Mouse (Mus musculus) lung, embryonic 15.5 days (tissue): ENCODE measurements around the gene Hras. TPM values are rescaled to one million over a fixed set of nuclear protein-coding genes. Genes with fewer than 3 reads are reported as not detected.

Experiments
- ATAC-seq: fragments of 200-750 bp; cut with Nextera tagmentation; 2 replicates; pipeline ENCODE4 v1.8.0; 2017; ENCODE audit warnings: moderate number of reproducible peaks, borderline replicate concordance; ENCODE audit not compliant: low FRiP score, low TSS enrichment; ENCODE audit errors: extremely low read depth
- H3K27ac ChIP-seq: fragments of 300-500 bp; sonication (generic); 2 replicates; pipeline ENCODE4 v1.5.1; 2015; ENCODE audit warnings: moderate library complexity, mild to moderate bottlenecking, inconsistent platforms
- H3K27me3 ChIP-seq: fragments of 300-500 bp; sonication (generic); 2 replicates; pipeline ENCODE4 v1.6.1; 2015; ENCODE audit warnings: inconsistent platforms
- H3K36me3 ChIP-seq: fragments of 300-500 bp; sonication (generic); 2 replicates; pipeline ENCODE4 v1.6.1; 2015; ENCODE audit warnings: inconsistent platforms
- H3K4me1 ChIP-seq: fragments of 300-500 bp; sonication (generic); 2 replicates; pipeline ENCODE4 v1.6.1; 2015; ENCODE audit warnings: inconsistent platforms
- H3K4me2 ChIP-seq: fragments of 300-500 bp; sonication (generic); 2 replicates; pipeline ENCODE4 v1.6.1; 2015; ENCODE audit warnings: inconsistent platforms, mild to moderate bottlenecking, moderate library complexity
- H3K4me3 ChIP-seq: fragments of 300-500 bp; sonication (generic); 2 replicates; pipeline ENCODE4 v1.5.1; 2015; ENCODE audit warnings: mild to moderate bottlenecking, inconsistent platforms
- H3K9ac ChIP-seq: fragments of 300-500 bp; sonication (generic); 2 replicates; pipeline ENCODE4 v1.6.1; 2015; ENCODE audit warnings: inconsistent platforms
- H3K9me3 ChIP-seq: fragments of 300-500 bp; sonication (generic); 2 replicates; pipeline ENCODE4 v1.6.1; 2016; ENCODE audit warnings: inconsistent platforms
- WGBS: fragments of 180-500 bp; shearing (Covaris S2); methylation state at CpG from one replicate; pipeline ENCODE4 v1.1.7; 2015; 5-methylcytosine and 5-hydroxymethylcytosine counted together
- polyA plus RNA-seq: library from polyadenylated mRNA; unstranded; fragments of >200 nt; fragmentation: Nextera tagmentation; extraction: Ambion mirVana; gene quantifications from 2 replicates; pipeline ENCODE4 v1.2.1, GENCODE M21; 2015

Hras gene
- polyA plus RNA-seq, 1 experiment from 2014 or later = 102 TPM

DNA sequence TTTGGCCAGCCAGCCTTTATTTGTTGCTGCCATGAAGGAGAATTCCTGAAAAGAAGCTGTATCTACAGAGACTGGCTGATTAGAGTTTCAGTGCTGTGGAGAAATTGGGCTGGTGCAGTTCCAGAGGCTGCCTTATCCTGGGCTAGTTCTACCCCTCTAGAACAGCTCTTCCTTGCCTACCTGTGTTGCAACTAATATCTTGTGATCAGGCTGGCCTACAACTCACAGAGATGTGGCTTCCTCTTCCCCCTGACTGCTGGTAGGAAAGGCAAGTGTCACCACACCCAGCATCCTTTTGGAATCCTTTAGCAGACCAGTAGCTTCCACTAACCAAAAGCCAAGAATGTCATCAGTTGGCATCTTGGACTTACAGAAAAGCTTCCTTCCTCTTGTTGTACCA is 23.9 kb downstream of the Hras start:
- H3K4me3 ChIP-seq = no peak overlapping the region
- no peaks in the 10 kb centered on the region for H3K27me3 ChIP-seq
- peak overlapping the region; percentile 0; the same call in 1 of the 2 replicates for H3K4me2 ChIP-seq
- no peak for ATAC-seq
- H3K4me1 ChIP-seq = peaks cover 37% of the 10 kb centered on the region
- no peaks in the 10 kb centered on the region for H3K9me3 ChIP-seq
- peak overlapping the region; percentile 85 for H3K27ac ChIP-seq
- peaks cover 10% of the 10 kb centered on the region; the same call in 1 of the 2 replicates for H3K36me3 ChIP-seq
- no peak overlapping the region for H3K9ac ChIP-seq

DNA sequence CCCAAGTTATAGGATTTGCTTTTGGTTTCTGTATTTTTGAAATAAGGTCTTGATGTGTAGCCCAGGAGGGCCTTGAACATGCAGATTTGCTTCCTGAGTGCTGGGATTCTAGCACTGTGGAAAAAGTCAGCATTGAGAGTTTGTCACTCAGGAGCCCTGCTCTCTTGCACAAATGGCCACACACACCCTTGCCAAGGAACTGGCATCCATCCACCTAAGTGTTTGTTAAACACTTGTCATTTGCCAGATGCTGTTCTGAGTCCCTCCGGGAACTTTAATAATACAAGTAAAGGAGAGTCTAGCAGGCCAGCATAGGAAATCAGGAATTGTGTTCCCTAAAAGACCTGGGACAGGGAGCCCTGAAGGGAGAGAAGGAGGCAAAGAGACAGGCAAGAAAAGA is 24.5 kb downstream of the Hras start:
- Histone ChIP-seq H3K4me2 (peak overlapping the region; percentile 69; the same call in 1 of the 2 replicates), H3K9ac (no peak overlapping the region), H3K9me3 (no peaks in the 10 kb centered on the region), H3K27me3 (no peaks in the 10 kb centered on the region), H3K27ac (peak overlapping the region; percentile 85), H3K4me3 (no peak overlapping the region), H3K4me1 (peaks cover 37% of the 10 kb centered on the region), H3K36me3 (peaks cover 12% of the 10 kb centered on the region; the same call in 1 of the 2 replicates)
- ATAC-seq = no peak
- WGBS = 41% methylated on average over 1 of the region's 1 CpGs

DNA sequence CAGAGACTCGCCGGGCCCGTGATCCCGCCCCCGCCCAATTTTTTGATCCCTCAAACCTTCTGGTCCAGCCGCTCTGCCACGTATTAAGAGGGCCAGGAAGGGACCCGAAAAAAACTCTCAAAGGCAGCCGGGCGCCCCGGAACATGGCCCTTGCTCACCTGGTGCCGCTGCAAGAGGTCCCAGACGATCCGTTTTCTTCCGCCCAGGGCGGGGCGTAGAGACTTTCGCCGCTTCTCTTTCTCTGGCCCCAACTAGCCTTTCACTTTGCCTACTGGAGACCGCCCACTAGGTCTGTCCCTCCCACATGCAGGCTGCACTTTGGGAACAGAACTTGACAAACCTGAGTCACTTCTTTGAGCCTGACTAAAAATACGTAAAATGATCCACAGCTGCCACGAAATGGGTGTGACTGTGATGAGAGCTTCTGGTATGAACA is 25.3 kb downstream of the Hras start:
- WGBS = under 1% methylated on average over 22 of the region's 22 CpGs
- H3K4me3 ChIP-seq = peak overlapping the region; percentile 54
- peak; percentile 63 for ATAC-seq
- H3K9ac ChIP-seq = peak overlapping the region; percentile 67
- H3K4me1 ChIP-seq = peaks cover 34% of the 10 kb centered on the region
- peaks cover 18% of the 10 kb centered on the region for H3K36me3 ChIP-seq
- peak overlapping the region; percentile 85 for H3K27ac ChIP-seq
- H3K4me2 ChIP-seq = peak overlapping the region; percentile 69
- no peaks in the 10 kb centered on the region for H3K9me3 ChIP-seq
- no peaks in the 10 kb centered on the region for H3K27me3 ChIP-seq

DNA sequence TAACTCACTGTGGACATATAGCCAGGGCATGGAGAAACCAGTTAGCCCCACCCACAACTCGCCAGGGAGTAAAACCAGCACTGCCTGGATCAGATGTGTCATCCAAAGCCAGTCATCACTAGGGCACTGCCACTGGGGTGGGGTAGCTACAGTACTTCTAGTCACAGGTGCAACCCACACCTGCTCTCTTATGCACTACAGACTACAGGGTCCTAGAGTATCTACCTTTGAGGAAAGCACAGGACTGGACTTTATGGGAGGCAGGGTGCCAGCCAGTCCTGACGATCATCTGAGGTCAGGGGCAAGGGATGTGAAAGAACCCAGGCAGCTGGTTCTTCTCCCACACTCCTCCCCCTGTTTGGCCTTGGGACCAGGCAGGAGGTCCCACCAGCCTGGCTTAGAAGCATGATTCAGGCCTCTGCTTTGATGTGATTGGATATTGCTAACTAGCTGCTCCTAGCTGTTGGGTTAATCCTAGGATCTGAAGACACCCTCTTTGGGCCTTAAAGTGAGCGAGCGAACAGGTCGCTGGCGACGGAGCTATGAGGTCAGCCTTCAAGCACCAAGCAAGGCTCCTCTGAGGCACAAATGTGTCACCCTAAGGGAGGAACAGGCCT is 25.8 kb downstream of the Hras start:
- peak; percentile 6; the same call in 1 of the 2 replicates for ATAC-seq
- Histone ChIP-seq H3K36me3 (peaks cover 23% of the 10 kb centered on the region), H3K4me1 (peaks cover 29% of the 10 kb centered on the region), H3K27me3 (no peaks in the 10 kb centered on the region), H3K4me3 (peak overlapping the region; percentile 54), H3K4me2 (peak overlapping the region; percentile 69), H3K9ac (peak overlapping the region; percentile 67), H3K27ac (peak overlapping the region; percentile 85), H3K9me3 (no peaks in the 10 kb centered on the region)
- WGBS = 9% methylated on average over 7 of the region's 7 CpGs

DNA sequence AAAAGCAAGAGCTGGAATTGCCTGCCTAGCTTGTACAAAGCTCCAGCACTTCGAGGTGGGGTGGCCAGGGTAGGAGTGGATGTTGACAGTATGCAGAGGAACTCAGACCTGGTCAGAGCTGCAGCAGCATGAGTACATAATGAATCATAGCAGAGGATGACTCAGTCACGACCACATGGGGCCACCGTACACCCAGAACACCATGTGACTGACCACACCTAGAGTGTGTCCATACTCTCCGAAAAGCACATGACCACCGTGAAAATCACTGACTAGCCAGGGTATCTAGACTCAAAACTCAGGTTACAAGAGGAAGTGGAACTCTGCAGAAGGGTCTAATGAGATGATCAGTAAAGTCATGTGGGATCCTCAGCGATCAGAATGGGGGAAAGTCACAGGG is 29.0 kb downstream of the Hras start:
- no peak overlapping the region for H3K27ac ChIP-seq
- no peaks in the 10 kb centered on the region for H3K9me3 ChIP-seq
- peaks cover 25% of the 10 kb centered on the region for H3K4me1 ChIP-seq
- H3K27me3 ChIP-seq = no peaks in the 10 kb centered on the region
- H3K9ac ChIP-seq = no peak overlapping the region
- no peak overlapping the region for H3K4me2 ChIP-seq
- 74% methylated on average over 6 of the region's 6 CpGs for WGBS
- H3K4me3 ChIP-seq = no peak overlapping the region
- H3K36me3 ChIP-seq = peaks cover 54% of the 10 kb centered on the region
- ATAC-seq = no peak

DNA sequence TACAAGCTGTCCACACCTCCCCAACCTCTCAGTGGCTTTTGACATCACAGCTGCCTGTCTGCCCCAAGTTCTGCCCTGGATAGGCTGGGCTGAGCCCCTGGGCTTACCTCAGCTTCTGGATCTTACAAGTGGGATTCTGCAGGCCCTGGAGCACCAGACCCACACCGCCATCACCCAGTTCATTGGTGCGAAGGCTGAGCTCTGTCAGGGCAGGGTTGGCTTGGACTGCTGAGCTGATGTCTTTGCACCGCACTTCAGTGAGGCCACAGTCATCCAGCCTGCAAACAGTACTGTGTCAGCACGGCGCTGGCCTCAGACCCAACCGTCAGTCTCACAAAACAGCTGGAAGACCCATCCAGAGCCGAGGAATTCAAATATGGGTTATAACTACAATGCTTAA is 29.4 kb downstream of the Hras start:
- Histone ChIP-seq H3K4me3 (no peak overlapping the region), H3K9me3 (no peaks in the 10 kb centered on the region), H3K4me1 (peaks cover 20% of the 10 kb centered on the region), H3K4me2 (no peak overlapping the region), H3K9ac (no peak overlapping the region), H3K27ac (no peak overlapping the region), H3K36me3 (peaks cover 58% of the 10 kb centered on the region), H3K27me3 (no peaks in the 10 kb centered on the region)
- no peak for ATAC-seq
- WGBS = 92% methylated on average over 7 of the region's 7 CpGs

DNA sequence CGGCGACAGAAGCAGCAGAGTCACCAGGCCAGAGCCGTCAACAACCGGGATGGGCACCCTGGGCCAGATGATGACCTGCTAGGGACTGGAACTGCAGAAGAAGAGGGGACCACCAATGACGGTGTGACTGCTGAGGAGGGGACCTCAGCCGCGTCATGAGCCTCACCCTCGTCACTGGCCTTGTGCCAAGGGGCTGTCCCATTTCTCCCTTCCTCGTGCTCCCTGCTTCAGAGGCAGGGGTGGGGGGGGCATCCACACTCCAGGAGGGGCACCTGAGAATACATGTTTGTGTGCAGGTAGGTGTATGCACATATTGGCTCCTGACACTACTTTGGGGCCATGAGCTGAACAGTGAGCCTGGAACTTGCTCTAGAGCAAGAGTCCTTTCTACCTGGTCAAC is 38.4 kb downstream of the Hras start:
- Histone ChIP-seq H3K4me3 (no peak overlapping the region), H3K9ac (no peak overlapping the region), H3K4me2 (no peak overlapping the region), H3K9me3 (no peaks in the 10 kb centered on the region), H3K27ac (no peak overlapping the region), H3K27me3 (no peaks in the 10 kb centered on the region), H3K4me1 (no peaks in the 10 kb centered on the region), H3K36me3 (peaks cover 47% of the 10 kb centered on the region)
- 69% methylated on average over 9 of the region's 9 CpGs for WGBS
- no peak for ATAC-seq

DNA sequence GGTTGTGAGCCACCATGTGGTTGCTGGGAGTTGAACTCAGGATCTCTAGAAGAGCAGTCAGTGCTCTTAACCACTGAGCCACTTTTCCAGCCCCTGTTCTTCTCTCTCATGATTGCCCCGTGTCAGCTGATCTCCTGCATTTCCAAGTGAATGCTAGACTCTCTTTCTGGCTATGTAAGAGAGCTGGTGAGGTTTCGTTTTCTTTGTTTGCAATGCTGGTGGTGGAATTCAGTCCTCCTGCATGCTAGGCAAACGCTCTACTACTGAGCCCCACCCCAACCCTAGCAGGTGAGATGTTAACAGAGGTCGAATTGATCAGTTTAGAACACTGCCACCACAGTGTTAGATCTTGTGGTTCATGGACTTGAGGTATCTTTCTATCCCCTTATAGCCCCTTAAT is 45.2 kb downstream of the Hras start:
- no peak for ATAC-seq
- Histone ChIP-seq H3K27ac (no peak overlapping the region), H3K27me3 (no peaks in the 10 kb centered on the region), H3K4me2 (no peak overlapping the region), H3K9ac (no peak overlapping the region), H3K4me3 (no peak overlapping the region), H3K4me1 (no peaks in the 10 kb centered on the region), H3K9me3 (no peaks in the 10 kb centered on the region), H3K36me3 (peaks cover 25% of the 10 kb centered on the region)
- WGBS = 59% methylated on average over 4 of the region's 4 CpGs

DNA sequence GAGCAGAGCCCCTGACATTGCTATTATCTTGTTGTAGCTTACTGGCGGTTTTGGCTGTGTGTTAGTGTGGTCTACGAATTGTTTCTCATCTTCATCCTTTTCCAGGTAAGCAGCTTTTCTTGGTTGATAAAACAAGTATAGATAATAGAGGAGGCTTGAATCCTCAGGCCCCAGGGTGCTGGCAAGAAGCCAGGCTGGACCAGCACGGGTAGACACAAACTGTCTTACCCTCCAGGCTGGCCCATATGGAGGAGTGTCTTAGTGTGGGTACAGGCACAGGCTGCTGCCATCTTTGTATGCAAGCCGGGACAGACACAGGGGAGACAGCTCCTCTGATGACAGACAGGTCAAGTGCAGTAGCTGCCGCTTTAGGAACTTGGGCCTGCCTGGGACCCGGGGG is 46.8 kb downstream of the Hras start:
- Histone ChIP-seq H3K9ac (no peak overlapping the region), H3K4me3 (no peak overlapping the region), H3K9me3 (no peaks in the 10 kb centered on the region), H3K27me3 (no peaks in the 10 kb centered on the region), H3K4me2 (no peak overlapping the region), H3K27ac (no peak overlapping the region), H3K36me3 (peaks cover 19% of the 10 kb centered on the region), H3K4me1 (no peaks in the 10 kb centered on the region)
- WGBS = 75% methylated on average over 6 of the region's 6 CpGs
- no peak for ATAC-seq

DNA sequence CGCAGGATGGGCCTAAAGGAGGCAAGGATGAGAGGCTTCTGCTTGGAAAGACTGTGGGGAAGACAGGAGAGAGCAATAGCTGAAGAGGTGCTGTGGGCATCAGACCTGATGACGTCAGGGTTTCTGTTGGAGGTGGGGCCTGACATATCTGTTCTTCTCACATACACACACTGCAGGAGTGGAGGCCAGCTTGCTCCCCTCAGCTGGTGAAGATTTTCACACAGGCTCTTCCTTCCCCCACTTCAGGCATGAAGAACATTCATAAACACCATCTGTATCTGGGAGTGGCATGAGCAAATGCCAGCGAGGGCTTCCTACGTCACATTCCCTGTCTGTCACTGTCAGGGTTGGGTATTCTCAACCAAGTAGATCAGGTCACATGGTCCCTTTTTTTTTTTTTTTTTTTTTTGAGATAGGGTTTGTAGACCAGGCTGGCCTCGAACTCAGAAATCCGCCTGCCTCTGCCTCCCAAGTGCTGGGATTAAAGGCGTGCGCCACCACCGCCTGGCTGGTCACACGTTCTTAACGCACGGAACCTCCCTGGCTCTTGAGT is 47.7 kb downstream of the Hras start:
- 94% methylated on average over 12 of the region's 12 CpGs for WGBS
- Histone ChIP-seq H3K36me3 (peaks cover 19% of the 10 kb centered on the region), H3K9ac (no peak overlapping the region), H3K4me3 (no peak overlapping the region), H3K4me2 (no peak overlapping the region), H3K27ac (no peak overlapping the region), H3K4me1 (no peaks in the 10 kb centered on the region), H3K9me3 (no peaks in the 10 kb centered on the region), H3K27me3 (no peaks in the 10 kb centered on the region)
- ATAC-seq = no peak

DNA sequence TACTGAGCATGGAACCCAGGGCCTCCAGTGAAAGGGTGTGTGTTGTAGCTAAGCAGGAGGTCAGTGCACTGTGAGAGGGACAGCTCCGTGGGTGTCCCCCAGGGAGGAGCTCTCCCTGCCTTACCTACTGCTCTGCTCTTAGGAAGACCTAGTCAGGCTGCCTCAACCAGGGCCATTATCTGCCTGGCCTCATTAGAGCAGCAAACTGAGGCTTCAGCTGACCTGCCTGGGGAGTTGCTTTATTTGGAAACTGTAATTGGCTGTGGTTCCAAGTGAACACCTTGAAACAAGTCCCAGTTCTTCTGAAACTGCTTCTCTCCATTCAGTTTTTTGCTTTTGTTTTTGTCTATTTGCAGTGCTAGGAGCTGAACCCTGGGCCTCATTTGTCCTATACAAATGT is 48.4 kb downstream of the Hras start:
- Histone ChIP-seq H3K27me3 (no peaks in the 10 kb centered on the region), H3K4me2 (no peak overlapping the region), H3K36me3 (peaks cover 17% of the 10 kb centered on the region), H3K4me1 (no peaks in the 10 kb centered on the region), H3K9me3 (no peaks in the 10 kb centered on the region), H3K4me3 (no peak overlapping the region), H3K27ac (no peak overlapping the region), H3K9ac (no peak overlapping the region)
- ATAC-seq = no peak
- 55% methylated on average over 1 of the region's 1 CpGs for whole genome bisulfite sequencing

DNA sequence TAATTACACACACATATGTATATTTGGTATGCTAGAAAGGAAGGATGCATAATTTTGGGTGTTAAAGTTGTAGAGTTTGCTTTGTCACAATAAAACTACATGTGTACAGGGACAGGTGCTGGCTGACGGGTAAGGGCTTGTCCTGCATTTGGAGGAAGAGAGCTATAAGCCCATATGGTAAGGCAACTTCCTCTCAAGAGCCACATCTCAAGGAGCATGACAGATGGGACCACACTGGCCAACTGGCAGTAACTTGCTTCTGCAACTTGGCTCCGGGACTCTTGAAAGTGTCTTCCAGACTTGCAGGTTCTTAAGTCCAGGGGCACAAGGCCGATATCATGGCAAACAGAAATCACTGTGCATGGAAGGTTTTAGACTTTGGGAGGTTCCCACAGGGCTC is 49.2 kb downstream of the Hras start:
- WGBS = 83% methylated on average over 3 of the region's 3 CpGs
- Histone ChIP-seq H3K27me3 (no peaks in the 10 kb centered on the region), H3K36me3 (peaks cover 17% of the 10 kb centered on the region), H3K4me2 (no peak overlapping the region), H3K4me1 (no peaks in the 10 kb centered on the region), H3K27ac (no peak overlapping the region), H3K4me3 (no peak overlapping the region), H3K9me3 (no peaks in the 10 kb centered on the region), H3K9ac (no peak overlapping the region)
- no peak for ATAC-seq
